Comparison of ENCODE assay signal across 22 mouse cellular contexts in the genomic region with DNA sequence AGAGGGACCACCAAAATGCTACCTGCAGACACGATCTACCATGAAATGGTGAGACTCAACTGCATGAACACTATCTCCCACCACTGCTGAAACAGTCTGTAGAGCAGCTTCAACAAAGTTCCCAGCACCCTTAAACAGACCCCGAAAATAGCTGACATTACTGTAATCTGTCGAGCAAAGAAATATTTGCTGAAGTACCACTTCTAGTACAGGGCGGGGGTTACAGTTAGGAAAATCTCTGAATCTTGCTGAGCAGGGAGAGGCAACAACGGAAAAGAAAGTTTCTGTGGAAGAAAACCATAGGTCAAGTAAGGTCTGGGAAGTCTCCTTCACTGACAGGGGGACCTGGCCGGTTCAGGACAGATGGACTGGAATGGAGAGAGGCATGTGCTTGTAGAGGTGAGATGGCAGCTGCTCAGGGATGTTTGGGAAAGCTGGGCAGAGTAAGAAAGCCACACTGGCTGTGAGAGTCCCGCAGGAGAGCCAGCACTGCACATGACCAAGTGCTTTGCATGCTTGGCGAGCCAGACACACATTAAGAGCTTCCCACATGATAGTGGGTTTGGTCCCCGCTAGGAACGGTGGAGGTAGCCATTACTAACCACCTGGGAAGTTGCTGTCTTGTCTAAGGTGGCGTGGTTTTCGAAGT. TPM values are rescaled to one million over a fixed set of nuclear protein-coding genes. Genes with fewer than 3 reads are reported as not detected.
DNase-seq lines count a peak whose midpoint lies in the region; ATAC-seq and TF ChIP-seq lines count a peak whose summit lies in the region.
"Had no signal": no experiment of that assay in that cellular context is flagged by ENCODE, and none has a peak within 500 bp of the region (broad histone marks: within the 10 kb centered on the region; RNA-seq: fewer than 3 reads in every experiment).

No protein-coding gene starts in this region.

- H3K36me3 ChIP-seq in liver, adult 2 months (ENCODE audit: control insufficient read depth, insufficient read depth, low read length), result no peaks in the 10 kb centered on the region
- H3K36me3 ChIP-seq in liver, embryonic 11.5 days (ENCODE audit: control insufficient read depth, insufficient read depth, low read length), result no peaks in the 10 kb centered on the region
- H3K36me3 ChIP-seq in heart, embryonic 12.5 days, result peaks cover 9% of the 10 kb centered on the region
- no peaks in the 10 kb centered on the region for H3K36me3 ChIP-seq in heart, postnatal 0 days (replicated peaks; ENCODE audit: control insufficient read depth, insufficient read depth, low read length)
- H3K36me3 ChIP-seq: forebrain, embryonic 10.5 days; liver, embryonic 15.5 days; midbrain, embryonic 13.5 days had no signal

- H3K9ac ChIP-seq in liver, adult 2 months (ENCODE audit: low read depth, low read length), result no peak overlapping the region
- H3K9ac ChIP-seq in liver, embryonic 11.5 days (ENCODE audit: low read depth, low read length), result no peak overlapping the region
- no peak overlapping the region for H3K9ac ChIP-seq in heart, embryonic 12.5 days
- H3K9ac ChIP-seq in heart, postnatal 0 days (replicated peaks; ENCODE audit: low read depth, low read length), result no peak overlapping the region
- H3K9ac ChIP-seq: embryonic facial prominence, embryonic 15.5 days; liver, embryonic 15.5 days; midbrain, embryonic 13.5 days; neural tube, embryonic 13.5 days had no signal

- TF ChIP-seq POLR2A in liver, adult 2 months (IDR thresholded peaks at IDR 0.05; ENCODE audit: extremely low read depth, insufficient read depth, low read length), result no peak

- no peak overlapping the region for H3K4me2 ChIP-seq in liver, embryonic 11.5 days
- peak overlapping the region; percentile 1; the same call in 1 of the 2 replicates for H3K4me2 ChIP-seq in heart, embryonic 12.5 days
- H3K4me2 ChIP-seq in heart, postnatal 0 days (ENCODE audit: low read depth, low read length), result peak overlapping the region; percentile 9; the same call in 1 of the 2 replicates
- H3K4me2 ChIP-seq: embryonic facial prominence, embryonic 15.5 days; liver, embryonic 15.5 days; midbrain, embryonic 13.5 days; neural tube, embryonic 13.5 days had no signal

- ATAC-seq in liver, embryonic 11.5 days (replicated peaks; ENCODE audit: low FRiP score), result no peak
- ATAC-seq in heart, embryonic 12.5 days (ENCODE audit: insufficient number of reproducible peaks, low FRiP score), result 0 out of 2 replicates have a peak, but pooled peaks have one; percentile 30
- ATAC-seq in heart, postnatal 0 days (ENCODE audit: insufficient read depth, low read depth), result peak; percentile 70
- no peak for ATAC-seq in erythroid progenitor cell, adult 5-6 weeks (replicated peaks; ENCODE audit: low FRiP score, poor library complexity, severe bottlenecking)
- ATAC-seq: hindbrain, postnatal 0 days; midbrain, embryonic 13.5 days had no signal

- 80% methylated on average over 12 of the region's 12 CpGs for WGBS in liver, adult 2 months
- WGBS in liver, embryonic 11.5 days, result 76% methylated on average over 12 of the region's 12 CpGs
- 53% methylated on average over 12 of the region's 12 CpGs for WGBS in heart, embryonic 12.5 days
- 39% methylated on average over 12 of the region's 12 CpGs for WGBS in heart, postnatal 0 days

- peak overlapping the region; percentile 28; the same call in 1 of the 2 replicates for H3K27ac ChIP-seq in liver, adult 2 months (replicated peaks; ENCODE audit: insufficient read depth, low read depth, low read length)
- no peak overlapping the region for H3K27ac ChIP-seq in liver, embryonic 11.5 days (ENCODE audit: low read depth, low read length)
- H3K27ac ChIP-seq in heart, embryonic 12.5 days (ENCODE audit: poor library complexity, severe bottlenecking), result peak overlapping the region; percentile 62
- H3K27ac ChIP-seq in heart, postnatal 0 days (ENCODE audit: low read depth), result peak overlapping the region; percentile 74
- H3K27ac ChIP-seq: embryonic facial prominence, embryonic 15.5 days; forebrain, embryonic 10.5 days; hindbrain, postnatal 0 days; liver, embryonic 15.5 days; midbrain, embryonic 13.5 days; neural tube, embryonic 13.5 days had no signal

- H3K4me3 ChIP-seq in liver, adult 2 months (ENCODE audit: insufficient read depth, low read depth, low read length), result no peak overlapping the region
- H3K4me3 ChIP-seq in liver, embryonic 11.5 days (ENCODE audit: low read depth, low read length), result no peak overlapping the region
- H3K4me3 ChIP-seq in heart, embryonic 12.5 days, result no peak overlapping the region
- no peak overlapping the region for H3K4me3 ChIP-seq in heart, postnatal 0 days (ENCODE audit: low read depth, low read length)
- H3K4me3 ChIP-seq: embryonic facial prominence, embryonic 15.5 days; forebrain, embryonic 10.5 days; liver, embryonic 15.5 days; midbrain, embryonic 13.5 days; neural tube, embryonic 13.5 days had no signal

- no peaks in the 10 kb centered on the region for H3K27me3 ChIP-seq in liver, adult 2 months (ENCODE audit: control insufficient read depth, insufficient read depth, low read length)
- no peaks in the 10 kb centered on the region for H3K27me3 ChIP-seq in liver, embryonic 11.5 days (replicated peaks; ENCODE audit: control insufficient read depth, insufficient read depth, low read length)
- no peaks in the 10 kb centered on the region for H3K27me3 ChIP-seq in heart, embryonic 12.5 days (replicated peaks)
- H3K27me3 ChIP-seq in heart, postnatal 0 days (ENCODE audit: control insufficient read depth, insufficient read depth, low read length), result no peaks in the 10 kb centered on the region
- H3K27me3 ChIP-seq: embryonic facial prominence, embryonic 15.5 days; liver, embryonic 15.5 days; midbrain, embryonic 13.5 days; neural tube, embryonic 13.5 days had no signal

- peaks cover 5% of the 10 kb centered on the region; the same call in 1 of the 2 replicates for H3K4me1 ChIP-seq in liver, adult 2 months (ENCODE audit: control insufficient read depth, insufficient read depth, low read length)
- peaks cover 9% of the 10 kb centered on the region for H3K4me1 ChIP-seq in liver, embryonic 11.5 days (replicated peaks; ENCODE audit: control insufficient read depth, insufficient read depth, low read length)
- peaks cover 57% of the 10 kb centered on the region for H3K4me1 ChIP-seq in heart, embryonic 12.5 days (replicated peaks)
- peaks cover 43% of the 10 kb centered on the region for H3K4me1 ChIP-seq in heart, postnatal 0 days (ENCODE audit: control insufficient read depth, insufficient read depth)

- TF ChIP-seq EP300 in heart, postnatal 0 days (IDR thresholded peaks at IDR 0.05; ENCODE audit: low read depth), result no peak

- no peak for DNase-seq in liver, adult 2 months (ENCODE audit: extremely low read depth, low read depth, low spot score)
- no peak for DNase-seq in liver, embryonic 11.5 days (ENCODE audit: low spot score)
- DNase-seq in heart, postnatal 0 days (ENCODE audit: low spot score), result no peak
- peak; percentile 10 for DNase-seq in lung, postnatal 14 days
- DNase-seq in frontal cortex, adult 2 months (ENCODE audit: extremely low spot score in 1 of 2, low spot score in 1 of 2), result no peak
- DNase-seq: cerebellum, adult 18-20 months; cerebellum, postnatal 25 days; embryo, embryonic 11 days; gastrocnemius, postnatal 10 days; kidney, adult 11 months; kidney, postnatal 14 days; left cerebral cortex, postnatal 4 days; right cerebral cortex, adult 18-20 months; thymus, postnatal 14 days had no signal

- H3K9me3 ChIP-seq in liver, embryonic 11.5 days (ENCODE audit: control insufficient read depth, low read length), result no peaks in the 10 kb centered on the region
- H3K9me3 ChIP-seq in heart, embryonic 12.5 days (replicated peaks), result no peaks in the 10 kb centered on the region
- H3K9me3 ChIP-seq in heart, postnatal 0 days (replicated peaks; ENCODE audit: control insufficient read depth, low read length), result no peaks in the 10 kb centered on the region
- H3K9me3 ChIP-seq: embryonic facial prominence, embryonic 15.5 days; forebrain, embryonic 10.5 days; liver, embryonic 15.5 days; midbrain, embryonic 13.5 days; neural tube, embryonic 13.5 days had no signal

- H3K79me2 ChIP-seq in liver, adult 2 months (ENCODE audit: control insufficient read depth, insufficient read depth, low read length), result peaks cover 6% of the 10 kb centered on the region; the same call in 1 of the 2 replicates

- TF ChIP-seq CTCF in liver, adult 2 months (IDR thresholded peaks at IDR 0.05; ENCODE audit: low read depth, low read length), result no peak
- TF ChIP-seq CTCF in heart, postnatal 0 days (IDR thresholded peaks at IDR 0.05; ENCODE audit: low read depth), result no peak

RNA-seq across cellular contexts. Expression of a gene that starts 41.4 kb away (rescaled TPM):
- total RNA-seq in liver, adult 2 months (2014; rRNA removed), result 1.9 and 2.6 TPM in 2 replicates
- polyA plus RNA-seq in liver, adult 2 months (2012; rRNA removed), result 1.2 and 1.5 TPM in 2 replicates
- 11.6 and 12.8 TPM in 2 replicates for polyA plus RNA-seq in liver, embryonic 11.5 days (2014; fragmentation: Nextera tagmentation; extraction: Ambion mirVana)
- polyA plus RNA-seq in heart, embryonic 12.5 days (2016; fragmentation: Nextera tagmentation; extraction: Ambion mirVana), result 42.2 and 43.7 TPM in 2 replicates
- total RNA-seq in heart, postnatal 0 days (2014; rRNA removed; ENCODE audit: low replicate concordance), result 24.2 and 30.0 TPM in 2 replicates
- polyA plus RNA-seq in heart, postnatal 0 days (2015; fragmentation: Nextera tagmentation; extraction: Ambion mirVana), result 21.0 and 23.3 TPM in 2 replicates
- 39.9 and 44.3 TPM in 2 replicates for polyA plus RNA-seq in frontal cortex, adult 2 months (2012; rRNA removed)
- total RNA-seq in erythroid progenitor cell, adult 5-6 weeks (2015; ENCODE audit: low replicate concordance), result 0.42 TPM in 1 of 2 replicates, not detected in the other
- total RNA-seq in erythroid progenitor cell, adult 5-6 weeks (2017; ENCODE audit: low replicate concordance), result not detected in 2 replicates

Comparison
In these comparisons a context has a peak if more than half of its experiments do, and no peak if none do; other contexts are left out.
1. ATAC-seq: peak in heart, embryonic 12.5 days (single experiment) and heart, postnatal 0 days (single experiment); none in liver, embryonic 11.5 days (single experiment) and erythroid progenitor cell, adult 5-6 weeks (single experiment).